Mouse (Mus musculus) forelimb bud, embryonic 11.5 days (tissue): Measurements from ENCODE around the gene Arhgap32.

Source experiments
- DNase-seq: peaks from one replicate; pipeline ENCODE4 v3.0.0-alpha.2; 2012; ENCODE audit warnings: low read depth, low spot score

Gene Arhgap32

DNA sequence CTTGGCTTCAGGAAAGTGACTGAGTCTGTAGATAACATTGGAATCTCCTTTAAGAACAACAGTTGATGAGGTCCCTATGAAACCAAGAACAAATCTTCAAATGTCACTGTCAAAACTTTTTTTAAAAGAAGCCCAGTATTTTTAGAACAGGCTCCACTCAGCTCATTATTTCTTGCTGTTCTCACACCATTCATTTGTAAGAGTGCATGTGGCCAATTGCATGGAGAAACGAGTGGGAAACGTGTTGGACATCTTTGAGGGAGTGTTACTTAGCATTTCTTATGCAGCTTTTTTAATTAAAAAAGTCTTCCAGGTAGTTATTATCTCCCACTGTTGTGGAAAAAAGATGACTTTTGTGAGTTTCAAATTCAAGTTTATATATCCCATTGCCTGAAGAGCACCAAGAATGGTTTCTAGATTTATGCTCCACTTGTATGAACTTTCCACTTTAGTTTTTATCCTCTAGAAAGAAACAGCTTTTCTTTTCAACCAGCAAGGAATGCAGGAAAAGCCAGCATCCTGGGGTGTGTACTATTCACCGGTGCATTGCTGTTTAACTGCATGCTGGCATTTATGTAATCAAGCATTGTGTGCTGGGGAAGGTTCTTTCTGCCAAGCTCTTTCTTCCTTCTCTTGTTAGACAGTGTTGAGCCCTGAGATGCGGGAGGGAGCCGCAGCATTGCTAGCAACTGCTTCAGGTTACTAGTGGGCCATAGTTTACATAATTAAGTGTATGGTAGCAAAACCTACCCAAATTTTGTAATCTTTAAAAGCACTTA is 76.5 kb downstream of the Arhgap32 start:
- no peak for DNase-seq

DNA sequence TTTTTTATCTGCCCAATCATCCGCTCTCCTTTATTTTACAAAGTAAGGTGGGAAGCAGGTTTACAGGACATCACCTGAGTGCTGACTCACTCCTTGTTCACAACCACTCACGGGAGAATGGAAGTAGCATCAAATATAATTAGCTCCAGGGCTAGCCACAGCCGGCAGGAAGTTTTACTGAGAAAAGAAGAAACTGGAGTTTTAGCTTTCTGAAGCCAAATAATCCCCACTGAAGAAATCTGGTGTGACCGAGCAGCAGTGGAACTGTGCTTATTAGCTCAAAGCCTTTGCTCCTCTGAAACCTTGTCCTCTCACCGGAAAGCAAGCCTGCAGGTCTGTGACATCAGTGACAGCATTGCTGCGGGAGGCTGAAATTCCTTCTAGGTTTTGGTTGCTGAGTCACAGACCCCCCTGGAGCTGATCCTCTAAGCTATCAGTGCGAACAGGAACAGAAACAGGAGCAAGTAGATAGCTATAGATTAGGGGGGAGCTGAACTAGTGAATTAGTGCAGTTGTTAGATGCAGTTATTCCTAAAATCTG is 88.6 kb downstream of the Arhgap32 start:
- DNase-seq, result no peak

DNA sequence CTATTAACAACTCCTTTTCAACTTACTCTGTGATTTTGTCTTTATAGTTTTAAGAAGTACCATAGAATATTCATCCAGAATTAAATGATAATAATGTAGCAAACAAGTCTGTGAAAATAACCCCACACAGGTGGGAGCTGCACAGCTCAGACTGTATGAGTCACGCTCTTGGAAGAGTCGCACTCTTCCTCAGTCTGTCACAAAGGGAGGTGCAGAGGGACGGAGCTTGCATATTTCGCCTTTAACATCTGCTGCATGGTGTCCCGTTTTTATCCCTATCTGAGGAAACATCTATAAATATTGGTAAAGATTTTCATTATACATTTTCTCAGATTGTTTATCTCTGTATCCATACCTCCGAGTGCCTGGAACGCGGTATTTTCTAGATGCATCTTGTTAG is 91.2 kb downstream of the Arhgap32 start:
- DNase-seq, result no peak

DNA sequence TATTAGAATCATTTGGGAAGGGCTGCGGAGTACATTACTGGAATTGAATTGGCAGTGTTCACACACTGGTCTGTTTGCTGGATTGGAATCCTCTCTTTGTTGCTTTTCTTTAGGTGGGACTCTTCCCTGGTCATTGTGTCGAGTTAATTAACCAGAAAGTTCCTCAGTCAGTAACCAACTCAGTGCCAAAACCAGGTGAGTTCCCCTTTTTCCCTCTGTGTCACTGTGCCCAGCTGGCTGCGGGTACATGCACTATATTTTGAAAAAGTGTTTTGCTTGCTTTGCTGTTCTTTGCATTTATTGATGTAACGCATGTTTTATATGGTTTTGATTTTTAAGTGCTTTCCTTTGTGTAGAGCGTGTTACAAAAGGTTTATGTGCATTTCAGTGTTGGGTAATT is 92.1 kb downstream of the Arhgap32 start:
- DNase-seq, result no peak

DNA sequence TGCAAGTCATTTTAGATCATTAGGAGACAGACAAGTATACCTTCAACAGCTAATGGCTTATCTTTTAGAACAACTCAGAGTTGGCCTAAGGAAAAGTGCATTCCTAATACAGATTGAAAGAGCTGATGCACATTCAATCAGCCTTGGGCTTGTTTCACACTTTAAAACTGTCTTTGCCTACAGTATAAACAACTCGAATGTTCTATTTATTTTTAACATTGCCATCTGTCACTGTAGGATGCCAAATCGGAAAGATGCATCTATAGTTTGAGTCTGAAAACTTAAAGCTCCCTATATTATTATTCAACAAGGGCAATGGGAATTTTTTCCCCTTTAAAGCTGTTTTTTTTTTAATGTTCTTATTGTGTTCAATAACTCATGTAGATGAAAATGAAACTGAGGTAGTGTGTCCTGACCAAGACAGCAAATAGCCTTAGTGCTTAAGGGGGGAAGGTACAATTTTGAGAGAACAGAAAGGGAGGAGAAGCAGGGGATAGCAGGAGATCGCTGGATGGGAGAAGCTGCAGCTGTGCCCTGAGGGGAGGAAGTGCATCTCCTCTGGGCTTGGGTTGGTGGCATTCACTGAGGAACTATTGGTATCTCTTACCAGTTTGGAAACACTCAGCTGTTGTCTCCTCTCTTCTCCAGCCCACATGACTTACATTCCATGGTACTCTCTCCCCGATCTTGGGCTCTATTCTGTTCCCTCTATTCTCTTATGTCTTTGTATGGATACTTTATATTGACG is 101.1 kb downstream of the Arhgap32 start:
- no peak for DNase-seq

DNA sequence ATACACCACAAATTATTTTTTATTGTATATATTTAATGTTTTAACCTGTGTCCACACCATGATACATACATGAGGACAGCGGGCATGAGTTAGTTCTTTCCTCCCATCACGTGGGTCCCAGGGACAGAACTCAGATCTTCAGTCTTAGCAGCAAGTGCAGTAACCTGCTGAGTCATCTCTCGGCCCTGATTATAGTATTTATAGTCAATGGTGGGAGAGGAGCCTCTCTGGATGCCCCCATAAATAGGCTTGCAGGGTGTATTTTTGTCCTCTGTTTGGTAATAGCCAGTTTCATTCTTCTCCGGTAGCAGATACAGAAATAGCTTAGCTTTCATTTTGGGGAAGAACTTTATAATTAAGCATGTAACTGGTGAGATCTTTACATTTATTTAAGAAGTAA is 103.5 kb downstream of the Arhgap32 start:
- no peak for DNase-seq

DNA sequence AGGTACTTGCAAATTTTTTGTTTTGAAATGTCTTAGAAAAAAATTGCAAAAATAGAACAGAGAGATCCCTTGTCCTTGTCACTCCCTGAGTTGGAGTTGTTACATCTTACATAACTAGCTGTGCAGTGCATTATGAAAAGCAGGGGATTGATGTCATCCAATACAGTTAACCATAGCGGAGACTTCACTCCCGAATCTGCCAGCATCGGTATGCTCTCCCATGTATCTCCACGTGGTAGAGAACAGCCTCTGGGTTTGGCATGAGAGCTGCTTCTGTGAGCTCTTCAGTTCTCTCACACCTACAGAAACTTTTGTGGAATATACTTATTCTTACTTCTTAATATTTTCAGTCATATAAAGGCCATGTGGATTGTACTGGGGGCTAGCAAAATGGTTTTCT is 106.2 kb downstream of the Arhgap32 start:
- DNase-seq, result no peak

DNA sequence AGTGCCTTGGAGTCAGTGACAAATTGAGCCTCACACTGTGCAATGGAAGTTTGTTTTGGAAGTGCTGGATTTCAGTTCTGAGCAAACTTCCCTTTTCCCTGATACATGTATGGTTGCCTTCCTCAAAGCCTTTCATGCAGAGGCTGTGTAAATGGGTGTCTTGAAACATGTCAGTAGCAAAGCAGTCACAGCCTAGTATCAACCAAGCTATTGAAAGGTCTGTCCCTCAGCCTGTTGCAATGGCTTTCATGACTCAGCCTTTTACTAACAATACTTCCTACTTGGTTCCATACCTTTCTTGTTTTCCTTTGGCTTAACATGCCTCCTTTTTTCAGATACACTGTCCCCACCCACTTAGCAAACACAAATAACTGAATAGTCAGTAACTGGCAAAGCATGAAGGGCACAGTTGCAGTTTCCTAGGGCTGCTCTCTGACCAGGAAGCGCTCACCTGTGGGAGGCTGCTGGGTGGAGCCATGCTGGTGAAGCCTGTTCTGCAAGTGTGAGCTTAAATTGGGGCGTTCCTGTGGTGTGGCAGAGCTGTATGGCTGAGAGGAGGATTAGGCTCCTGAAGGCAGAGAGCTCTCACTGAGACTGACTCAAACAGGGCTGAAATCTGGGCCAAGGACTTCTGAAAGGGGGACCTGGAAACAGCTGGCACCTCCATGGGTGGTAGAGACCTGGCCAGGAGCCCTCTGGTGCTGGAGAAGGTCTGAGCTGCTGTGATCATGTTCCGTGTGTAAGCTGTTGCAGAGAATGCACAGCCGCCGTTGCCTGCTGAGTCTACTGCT is 108.0 kb downstream of the Arhgap32 start:
- peak; percentile 18 for DNase-seq

DNA sequence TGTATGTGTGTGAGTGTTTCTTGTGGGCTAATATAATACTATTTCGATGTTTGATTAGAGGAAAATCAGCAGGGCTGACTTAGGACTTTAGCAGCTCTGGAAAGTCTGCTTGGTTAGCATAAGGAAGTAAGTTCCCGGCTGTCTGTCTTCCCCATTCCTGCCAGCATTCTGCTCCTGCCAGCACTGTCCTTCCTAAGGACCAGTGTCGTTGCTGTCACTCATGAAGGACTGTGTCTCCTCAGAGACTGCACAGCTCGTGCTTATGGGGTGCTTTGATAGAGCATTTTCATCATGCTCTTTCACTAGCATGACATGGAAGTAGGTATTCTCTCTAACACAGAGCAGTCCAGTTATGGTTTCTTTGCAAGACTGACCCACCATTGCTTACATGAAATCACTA is 109.0 kb downstream of the Arhgap32 start:
- DNase-seq, result no peak

DNA sequence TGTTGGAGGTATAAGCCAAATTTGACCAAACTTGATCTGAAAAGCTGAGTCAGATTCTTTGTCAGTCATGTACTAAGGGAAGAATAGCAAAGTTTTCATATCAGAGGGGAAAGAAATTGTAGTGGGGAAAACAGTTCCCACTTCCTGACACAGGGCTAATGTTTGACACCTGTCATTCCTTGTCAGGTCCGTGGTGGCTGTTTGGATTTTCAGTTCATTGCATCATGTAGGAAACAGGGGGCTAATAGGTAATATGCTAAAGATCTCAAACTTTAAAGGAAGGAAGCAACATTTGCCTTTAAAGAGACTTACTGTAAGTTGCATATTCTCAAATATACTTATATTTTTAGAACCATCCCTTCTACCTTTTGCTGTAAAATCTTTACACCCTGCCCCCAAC is 109.6 kb downstream of the Arhgap32 start:
- DNase-seq, result no peak

DNA sequence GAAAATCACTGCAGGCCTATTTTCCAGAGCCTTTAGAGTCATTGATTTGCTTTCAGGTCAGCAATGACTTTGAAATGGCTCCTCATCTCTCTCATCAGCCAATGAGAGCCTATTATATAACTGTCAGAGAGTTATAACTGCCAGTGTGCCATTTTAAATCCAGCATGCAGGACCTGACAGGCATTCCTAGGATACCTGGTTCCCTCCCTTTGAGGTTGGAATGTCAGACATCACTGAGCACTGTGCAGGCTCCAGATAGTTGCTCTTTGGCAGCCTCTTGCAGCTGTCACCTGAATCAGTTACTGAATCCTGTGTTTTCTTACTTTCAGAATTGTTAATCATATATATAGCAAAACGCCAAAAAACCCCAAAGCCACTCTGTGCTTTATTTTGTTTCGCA is 111.1 kb downstream of the Arhgap32 start:
- DNase-seq, result no peak

DNA sequence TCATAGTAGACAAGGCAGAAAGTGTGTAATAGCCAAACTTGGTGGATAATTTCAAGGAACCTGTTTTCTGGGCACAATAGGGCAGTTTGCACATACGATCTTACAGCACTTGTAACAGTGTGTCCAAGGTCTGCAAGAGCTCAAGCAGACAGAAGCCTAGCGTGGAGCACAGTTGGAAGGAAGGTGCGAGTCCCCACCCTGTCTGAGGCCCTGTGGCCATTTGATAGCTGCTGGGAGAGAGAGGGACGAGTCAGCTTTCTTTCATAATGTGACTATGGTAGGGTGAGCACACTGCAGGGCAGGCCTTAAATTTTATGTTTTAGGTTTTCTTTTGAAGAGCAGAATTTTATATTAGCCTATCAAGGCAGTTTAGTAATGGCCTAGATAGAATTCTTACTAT is 117.7 kb downstream of the Arhgap32 start:
- no peak for DNase-seq

DNA sequence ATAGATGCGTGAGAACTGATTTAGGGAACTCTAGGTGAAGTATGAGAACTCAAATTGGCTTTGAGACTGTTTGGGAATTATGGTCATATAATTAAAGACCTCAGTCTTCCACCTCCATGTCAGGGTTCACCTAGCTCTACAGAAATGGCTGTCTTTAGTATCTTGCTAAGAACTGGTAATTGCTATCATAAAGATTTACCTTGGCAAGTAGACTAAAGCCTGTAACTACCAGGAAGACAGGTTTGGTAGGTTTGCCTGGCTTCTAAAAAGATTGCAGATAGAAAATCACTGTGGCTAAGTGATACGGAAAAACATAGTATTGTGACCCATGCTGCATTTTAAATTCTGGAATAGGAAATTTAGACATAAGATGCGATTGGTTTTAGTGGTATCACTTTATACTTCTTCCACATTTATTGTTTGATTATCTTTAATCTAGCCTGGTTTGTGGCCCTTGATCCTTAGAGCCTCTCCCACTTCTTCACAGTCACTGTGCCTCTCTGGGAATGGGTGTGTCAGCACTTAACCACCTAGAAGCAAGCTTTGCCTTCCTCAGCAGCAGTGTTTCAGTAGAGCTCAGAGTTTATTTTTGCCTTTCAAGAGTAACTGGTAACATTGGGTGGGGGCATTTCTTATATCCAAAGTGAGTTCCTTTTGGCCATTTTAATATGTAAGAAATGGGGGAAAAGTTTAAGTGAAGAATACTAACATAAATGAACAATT is 119.0 kb downstream of the Arhgap32 start:
- no peak for DNase-seq

DNA sequence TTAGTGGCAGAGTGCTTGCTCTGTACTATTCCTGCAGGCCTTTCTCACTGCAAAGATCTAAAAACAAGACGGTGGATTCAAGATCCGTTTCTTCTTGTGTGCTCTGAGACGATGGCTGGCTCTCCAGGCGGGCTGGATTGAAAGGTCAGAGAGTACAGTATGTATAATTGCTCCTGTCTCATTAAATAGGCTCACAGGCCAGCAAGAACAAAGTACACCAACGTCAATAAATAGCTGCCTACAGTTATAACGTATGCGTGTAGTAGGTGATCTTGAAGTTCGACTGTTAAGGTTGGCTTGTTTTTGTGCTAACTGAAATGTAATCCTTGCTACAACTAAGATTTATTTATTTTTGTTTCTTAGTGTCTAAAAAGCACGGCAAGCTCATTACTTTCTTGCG is 123.0 kb downstream of the Arhgap32 start:
- no peak for DNase-seq

DNA sequence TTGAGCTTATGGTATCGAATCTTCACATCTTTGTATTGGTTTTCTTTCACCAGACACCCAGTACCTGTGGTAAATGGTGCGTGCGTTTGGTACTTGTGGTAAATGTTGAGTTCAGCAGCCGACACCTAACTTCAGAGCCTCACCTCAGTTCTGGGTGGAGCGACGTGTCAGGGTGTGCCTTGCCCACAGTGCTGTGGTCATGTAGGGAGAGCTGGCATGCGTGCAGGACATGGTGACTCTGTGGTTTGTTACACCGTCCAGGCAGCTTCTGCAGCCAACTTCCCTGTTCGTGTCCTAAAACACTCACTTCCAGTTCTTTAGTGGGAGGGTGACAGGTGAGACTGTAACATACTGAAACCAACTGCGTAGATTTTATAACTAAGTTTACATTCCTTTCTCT is 123.5 kb downstream of the Arhgap32 start:
- no peak for DNase-seq

DNA sequence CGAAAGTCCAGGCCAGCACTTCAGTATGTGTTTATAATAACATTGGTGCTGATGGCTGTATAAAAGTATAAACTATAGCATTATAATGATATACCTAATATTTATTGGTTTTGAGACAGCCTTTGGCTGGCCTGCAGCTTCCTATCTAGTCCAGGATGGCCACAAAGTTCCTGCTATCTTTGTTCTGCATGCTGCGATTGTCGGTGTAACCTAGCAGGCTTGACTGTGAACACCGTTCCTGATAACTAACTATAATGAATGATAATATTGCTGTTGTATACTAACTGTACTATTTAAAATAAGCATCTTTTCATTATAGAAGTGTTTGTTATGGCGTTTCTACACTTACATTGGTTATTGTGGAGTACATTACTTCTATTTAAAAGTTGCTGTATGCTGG is 124.5 kb downstream of the Arhgap32 start:
- DNase-seq, result no peak

DNA sequence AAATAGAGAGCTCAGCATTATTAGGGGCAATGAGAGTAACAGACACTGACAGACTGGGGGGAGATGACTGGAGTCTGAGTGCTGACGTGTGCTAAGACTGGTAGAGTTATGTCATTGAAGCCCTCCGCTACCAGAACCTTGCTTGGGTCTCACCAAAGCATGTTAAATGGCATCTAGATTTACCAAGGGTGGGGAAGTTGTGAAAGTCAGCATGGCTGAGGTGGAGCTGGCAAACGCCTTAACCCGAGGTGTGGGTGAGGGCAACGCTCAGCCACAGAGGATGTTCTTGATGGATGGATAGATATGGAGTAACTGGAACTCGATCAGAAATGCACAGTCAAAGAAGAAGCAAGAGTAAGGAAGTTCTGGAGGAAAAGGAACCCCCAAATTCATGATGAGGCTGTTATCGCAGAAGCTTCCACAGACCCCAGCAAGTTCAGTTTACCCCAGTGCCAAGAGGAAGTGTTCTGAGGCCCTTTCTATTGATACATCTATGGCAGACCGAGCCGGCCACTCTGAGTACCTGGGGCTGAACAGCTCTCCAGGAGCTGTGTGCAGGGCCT is 125.8 kb downstream of the Arhgap32 start:
- no peak for DNase-seq

DNA sequence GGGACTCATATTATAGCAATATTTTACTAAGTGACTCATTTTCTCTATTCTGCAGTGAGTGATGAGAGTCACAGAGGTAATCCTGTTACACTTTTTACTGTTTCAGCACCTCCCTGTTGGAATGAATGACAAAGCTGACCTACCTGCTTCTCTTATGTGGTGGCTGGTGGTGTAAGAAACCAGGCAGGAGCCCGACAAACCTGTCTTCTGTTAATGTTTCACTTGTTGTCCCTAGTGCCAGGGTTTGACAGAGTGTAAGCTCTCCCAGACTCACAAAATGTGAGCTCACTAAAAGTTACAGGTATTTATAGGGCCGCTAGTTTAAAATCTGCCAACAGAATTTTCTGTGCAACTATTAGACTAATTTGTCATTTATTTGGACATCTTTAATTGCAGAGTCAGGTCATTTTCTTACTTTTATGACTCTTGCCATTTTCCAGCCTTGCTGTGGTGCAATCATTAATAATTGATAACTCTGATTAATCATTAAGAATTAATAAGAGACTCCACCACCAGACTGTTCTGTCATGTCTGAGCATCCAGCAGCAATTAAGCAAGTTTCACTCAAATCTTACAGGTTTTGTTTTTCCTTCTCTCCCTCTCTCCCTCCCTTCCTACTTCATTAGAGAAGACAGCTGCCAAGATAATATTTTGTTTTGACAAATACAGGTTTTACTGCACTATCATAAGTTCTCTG is 127.1 kb downstream of the Arhgap32 start:
- no peak for DNase-seq

DNA sequence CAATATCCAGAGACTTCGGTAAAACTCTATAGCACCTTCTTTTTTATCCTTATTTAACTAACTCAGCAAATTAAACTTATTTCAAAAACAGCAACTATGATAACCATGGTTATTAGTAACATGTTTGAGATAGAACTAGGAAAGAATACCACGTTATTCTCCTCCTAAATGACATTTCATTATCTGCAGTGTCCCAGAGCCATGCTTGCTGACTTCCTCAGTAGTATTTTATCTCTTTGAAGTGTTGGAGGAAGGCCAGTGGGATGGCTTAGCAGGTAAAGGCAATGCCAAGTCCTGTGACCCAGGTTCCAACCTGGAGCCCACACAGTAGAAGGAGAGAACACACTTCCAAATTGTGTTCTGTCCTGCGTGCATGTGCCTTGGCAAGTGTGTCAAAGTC is 129.3 kb downstream of the Arhgap32 start:
- DNase-seq, result no peak

DNA sequence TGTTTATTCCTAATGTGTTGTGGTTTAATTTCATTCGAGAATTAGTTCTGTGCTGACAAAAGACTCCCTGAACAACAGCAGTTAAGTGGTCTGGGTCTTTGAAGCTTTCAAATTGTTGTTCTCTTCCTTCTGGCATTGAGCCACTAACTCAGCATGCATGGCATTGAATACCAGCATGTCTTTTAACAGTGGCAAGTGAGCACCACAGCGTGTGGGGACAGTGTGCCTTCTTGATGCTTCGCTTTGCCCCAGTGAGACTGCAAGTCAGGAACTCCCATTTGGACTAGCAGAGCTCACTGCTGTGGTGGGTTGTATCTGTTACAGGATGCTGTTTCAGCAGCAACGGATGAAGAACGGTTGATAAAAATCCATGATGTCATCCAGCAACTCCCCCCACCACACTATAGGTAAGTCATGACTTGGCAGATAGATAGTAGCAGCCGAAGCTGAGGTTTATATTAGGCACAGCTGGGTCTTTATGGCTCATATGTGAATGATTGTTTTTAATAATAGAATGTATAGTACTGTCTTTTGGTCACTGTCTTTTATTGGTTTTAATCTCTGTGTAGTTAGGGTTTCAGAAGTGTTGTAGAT is 130.3 kb downstream of the Arhgap32 start:
- no peak for DNase-seq
